Mouse (Mus musculus): ENCODE results near the gene Bahd1.

The Bahd1 gene

GRCm38 (mm10) chr2:118963007-118963675, 63.0 kb downstream of the Bahd1 start:
- Histone ChIP-seq H3K9me3 (ENCODE audit: low read length) (no peaks in the 10 kb centered on the region), H3K27me3 (ENCODE audit: insufficient read depth, low read length) (peaks cover 3% of the 10 kb centered on the region; the same call in 1 of the 2 replicates), H3K4me1 (replicated peaks; ENCODE audit: low read depth, low read length) (no peaks in the 10 kb centered on the region), H3K36me3 (ENCODE audit: insufficient read depth, low read length) (no peaks in the 10 kb centered on the region), H3K4me3 (replicated peaks; ENCODE audit: low read length) (no peak overlapping the region)
- TF ChIP-seq CTCF (conservative IDR thresholded peaks at IDR 0.05; ENCODE audit: low read length) (no peak), POU5F1 (IDR thresholded peaks at IDR 0.05; ENCODE audit: borderline replicate concordance, low read length) (no peak), NANOG (IDR thresholded peaks at IDR 0.05; ENCODE audit: borderline replicate concordance, low read length) (no peak)

GRCm38 (mm10) chr2:118963676-118964012, 63.5 kb downstream of the Bahd1 start:
- Histone ChIP-seq H3K27me3 (ENCODE audit: insufficient read depth, low read length) (peaks cover 3% of the 10 kb centered on the region; the same call in 1 of the 2 replicates), H3K36me3 (ENCODE audit: insufficient read depth, low read length) (no peaks in the 10 kb centered on the region), H3K4me1 (replicated peaks; ENCODE audit: low read depth, low read length) (no peaks in the 10 kb centered on the region), H3K9me3 (ENCODE audit: low read length) (no peaks in the 10 kb centered on the region), H3K4me3 (replicated peaks; ENCODE audit: low read length) (no peak overlapping the region)
- TF ChIP-seq NANOG (IDR thresholded peaks at IDR 0.05; ENCODE audit: borderline replicate concordance, low read length) (no peak), POU5F1 (IDR thresholded peaks at IDR 0.05; ENCODE audit: borderline replicate concordance, low read length) (no peak), CTCF (conservative IDR thresholded peaks at IDR 0.05; ENCODE audit: low read length) (no peak)

GRCm38 (mm10) chr2:118969585-118970147, 69.5 kb downstream of the Bahd1 start:
- H3K36me3 ChIP-seq (ENCODE audit: insufficient read depth, low read length) = no peaks in the 10 kb centered on the region
- H3K4me1 ChIP-seq (replicated peaks; ENCODE audit: low read depth, low read length) = 0 out of 2 replicates have a peak, but pooled peaks cover 3% of the 10 kb centered on the region
- TF ChIP-seq CTCF (conservative IDR thresholded peaks at IDR 0.05; ENCODE audit: low read length) (no peak), NANOG (IDR thresholded peaks at IDR 0.05; ENCODE audit: borderline replicate concordance, low read length) (no peak), POU5F1 (IDR thresholded peaks at IDR 0.05; ENCODE audit: borderline replicate concordance, low read length) (no peak)
- peaks cover 32% of the 10 kb centered on the region for H3K27me3 ChIP-seq (ENCODE audit: insufficient read depth, low read length)
- no peak overlapping the region for H3K4me3 ChIP-seq (replicated peaks; ENCODE audit: low read length)
- H3K9me3 ChIP-seq (ENCODE audit: low read length) = no peaks in the 10 kb centered on the region

GRCm38 (mm10) chr2:118972048-118972447, 71.9 kb downstream of the Bahd1 start:
- Histone ChIP-seq H3K9me3 (ENCODE audit: low read length) (no peaks in the 10 kb centered on the region), H3K27me3 (ENCODE audit: insufficient read depth, low read length) (peaks cover 55% of the 10 kb centered on the region), H3K4me1 (replicated peaks; ENCODE audit: low read depth, low read length) (peaks cover 16% of the 10 kb centered on the region), H3K36me3 (ENCODE audit: insufficient read depth, low read length) (no peaks in the 10 kb centered on the region), H3K4me3 (replicated peaks; ENCODE audit: low read length) (no peak overlapping the region)
- no peak for TF ChIP-seq NANOG (IDR thresholded peaks at IDR 0.05; ENCODE audit: borderline replicate concordance, low read length)
- TF ChIP-seq CTCF (conservative IDR thresholded peaks at IDR 0.05; ENCODE audit: low read length) = no peak
- no peak for TF ChIP-seq POU5F1 (IDR thresholded peaks at IDR 0.05; ENCODE audit: borderline replicate concordance, low read length)

- TF ChIP-seq POU5F1 (IDR thresholded peaks at IDR 0.05; ENCODE audit: borderline replicate concordance, low read length) = no peak
- peak; percentile 70 for TF ChIP-seq CTCF (conservative IDR thresholded peaks at IDR 0.05; ENCODE audit: low read length)
- H3K27me3 ChIP-seq (ENCODE audit: insufficient read depth, low read length) = peaks cover 63% of the 10 kb centered on the region
- peaks cover 18% of the 10 kb centered on the region for H3K4me1 ChIP-seq (replicated peaks; ENCODE audit: low read depth, low read length)
- no peaks in the 10 kb centered on the region for H3K9me3 ChIP-seq (ENCODE audit: low read length)
- H3K36me3 ChIP-seq (ENCODE audit: insufficient read depth, low read length) = no peaks in the 10 kb centered on the region
- H3K4me3 ChIP-seq (replicated peaks; ENCODE audit: low read length) = peak overlapping the region; percentile 35; the same call in 1 of the 2 replicates
Measured at GRCm38 (mm10) chr2:118972687-118973376, 72.7 kb downstream of the Bahd1 start.

All from E14TG2a.4 (cell line).